In the genomic region with DNA sequence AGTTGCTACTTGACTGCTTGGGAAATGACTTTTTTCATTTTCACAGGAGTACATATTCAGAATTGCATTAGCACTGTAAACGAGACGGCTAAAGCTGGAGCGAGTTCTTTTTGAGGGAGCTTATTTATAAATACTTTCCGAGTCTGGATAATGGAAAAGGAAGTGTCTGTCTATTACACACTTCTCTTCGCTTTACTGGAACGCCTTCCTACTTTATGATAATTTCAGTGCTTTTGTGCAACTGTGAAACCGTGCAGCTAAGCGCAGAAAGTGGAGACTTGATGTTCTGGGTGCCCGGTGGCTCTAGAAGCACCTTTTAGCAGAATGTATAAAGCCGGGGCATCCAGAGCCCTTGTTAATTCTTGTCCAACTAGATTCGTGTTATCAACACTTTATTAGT, we compare ENCODE assay signal across 9 mouse cellular contexts. TPM values are rescaled to one million over a fixed set of nuclear protein-coding genes. Genes with fewer than 3 reads are reported as not detected.
DNase-seq lines count a peak whose midpoint lies in the region; ATAC-seq and TF ChIP-seq lines count a peak whose summit lies in the region.
"Had no signal": no experiment of that assay in that cellular context is flagged by ENCODE, and none has a peak within 500 bp of the region (broad histone marks: within the 10 kb centered on the region; RNA-seq: fewer than 3 reads in every experiment).

No protein-coding gene starts in this region.

- 53% methylated on average over 11 of the region's 11 CpGs for WGBS in kidney, postnatal 0 days
- WGBS in embryonic facial prominence, embryonic 15.5 days = 52% methylated on average over 11 of the region's 11 CpGs
- 41% methylated on average over 11 of the region's 11 CpGs for WGBS in intestine, embryonic 16.5 days
- 77% methylated on average over 11 of the region's 11 CpGs for WGBS in neural tube, embryonic 12.5 days

- peaks cover 13% of the 10 kb centered on the region; the same call in 1 of the 2 replicates for H3K4me1 ChIP-seq in kidney, postnatal 0 days (replicated peaks; ENCODE audit: insufficient read depth, low read length)
- H3K4me1 ChIP-seq in embryonic facial prominence, embryonic 15.5 days = peaks cover 13% of the 10 kb centered on the region
- peaks cover 8% of the 10 kb centered on the region for H3K4me1 ChIP-seq in intestine, embryonic 16.5 days (ENCODE audit: control insufficient read depth, insufficient read depth, low read length)
- H3K4me1 ChIP-seq in neural tube, embryonic 12.5 days = peaks cover 14% of the 10 kb centered on the region

- TF ChIP-seq CTCF in kidney, postnatal 0 days (IDR thresholded peaks at IDR 0.05; ENCODE audit: low read depth) = no peak

- no peaks in the 10 kb centered on the region for H3K36me3 ChIP-seq in kidney, postnatal 0 days (ENCODE audit: insufficient read depth, low read length)
- no peaks in the 10 kb centered on the region for H3K36me3 ChIP-seq in embryonic facial prominence, embryonic 15.5 days
- H3K36me3 ChIP-seq in intestine, embryonic 16.5 days (ENCODE audit: control insufficient read depth, insufficient read depth, low read length) = no peaks in the 10 kb centered on the region
- H3K36me3 ChIP-seq in neural tube, embryonic 12.5 days = no peaks in the 10 kb centered on the region; the same call in 1 of the 2 replicates

- no peak for DNase-seq in kidney, postnatal 0 days (ENCODE audit: low spot score)
- no peak for DNase-seq in kidney, postnatal 36 days
- DNase-seq in gastrocnemius, postnatal 10 days = no peak
- DNase-seq in thymus, postnatal 25 days = no peak
- no peak for DNase-seq in right cerebral cortex, postnatal 4 days
- DNase-seq: cerebellum, adult 8-10 months had no signal

- no peak overlapping the region for H3K27ac ChIP-seq in kidney, postnatal 0 days
- no peak overlapping the region for H3K27ac ChIP-seq in embryonic facial prominence, embryonic 15.5 days (replicated peaks)
- H3K27ac ChIP-seq in intestine, embryonic 16.5 days (ENCODE audit: low read length) = no peak overlapping the region
- H3K27ac ChIP-seq in neural tube, embryonic 12.5 days = no peak overlapping the region

- peak overlapping the region; percentile 80 for H3K4me2 ChIP-seq in kidney, postnatal 0 days (ENCODE audit: low read length)
- H3K4me2 ChIP-seq in embryonic facial prominence, embryonic 15.5 days (replicated peaks) = peak overlapping the region; percentile 77
- H3K4me2 ChIP-seq in intestine, embryonic 16.5 days (ENCODE audit: low read depth, low read length) = peak overlapping the region; percentile 68
- H3K4me2 ChIP-seq in neural tube, embryonic 12.5 days (replicated peaks) = peak overlapping the region; percentile 76

- H3K9me3 ChIP-seq in kidney, postnatal 0 days (replicated peaks; ENCODE audit: low read length) = no peaks in the 10 kb centered on the region
- no peaks in the 10 kb centered on the region for H3K9me3 ChIP-seq in embryonic facial prominence, embryonic 15.5 days (replicated peaks)
- H3K9me3 ChIP-seq in intestine, embryonic 16.5 days (ENCODE audit: control insufficient read depth, low read length) = no peaks in the 10 kb centered on the region
- no peaks in the 10 kb centered on the region for H3K9me3 ChIP-seq in neural tube, embryonic 12.5 days

- no peaks in the 10 kb centered on the region for H3K27me3 ChIP-seq in kidney, postnatal 0 days (ENCODE audit: insufficient read depth, low read length)
- H3K27me3 ChIP-seq in embryonic facial prominence, embryonic 15.5 days = no peaks in the 10 kb centered on the region
- H3K27me3 ChIP-seq in intestine, embryonic 16.5 days (replicated peaks; ENCODE audit: control insufficient read depth, insufficient read depth, low read length) = no peaks in the 10 kb centered on the region
- no peaks in the 10 kb centered on the region for H3K27me3 ChIP-seq in neural tube, embryonic 12.5 days (replicated peaks)

- peak overlapping the region; percentile 8; the same call in 1 of the 2 replicates for H3K9ac ChIP-seq in kidney, postnatal 0 days (ENCODE audit: low read depth, low read length)
- 0 out of 2 replicates have a peak overlapping the region, but pooled peaks have one; percentile 9 for H3K9ac ChIP-seq in embryonic facial prominence, embryonic 15.5 days
- H3K9ac ChIP-seq in intestine, embryonic 16.5 days (ENCODE audit: low read depth, low read length) = peak overlapping the region; percentile 36; the same call in 1 of the 2 replicates
- H3K9ac ChIP-seq in neural tube, embryonic 12.5 days = no peak overlapping the region

- ATAC-seq in kidney, postnatal 0 days (replicated peaks; ENCODE audit: low FRiP score, low read depth) = no peak
- ATAC-seq in embryonic facial prominence, embryonic 15.5 days (ENCODE audit: insufficient number of reproducible peaks, low FRiP score, low TSS enrichment, low read depth) = no peak
- no peak for ATAC-seq in intestine, embryonic 16.5 days
- no peak for ATAC-seq in neural tube, embryonic 12.5 days (ENCODE audit: low FRiP score, low read depth)

- peak overlapping the region; percentile 84 for H3K4me3 ChIP-seq in kidney, postnatal 0 days (replicated peaks; ENCODE audit: low read depth, low read length)
- peak overlapping the region; percentile 78 for H3K4me3 ChIP-seq in embryonic facial prominence, embryonic 15.5 days (replicated peaks)
- peak overlapping the region; percentile 69 for H3K4me3 ChIP-seq in intestine, embryonic 16.5 days (ENCODE audit: low read length)
- no peak overlapping the region for H3K4me3 ChIP-seq in neural tube, embryonic 12.5 days

RNA-seq across cellular contexts. Expression of gene Cdk8, which starts 1.8 kb away (rescaled TPM):
- polyA plus RNA-seq in kidney, postnatal 0 days (2015; fragmentation: Nextera tagmentation; extraction: Ambion mirVana) = 18.1 and 18.6 TPM in 2 replicates
- polyA plus RNA-seq in embryonic facial prominence, embryonic 15.5 days (2015; fragmentation: Nextera tagmentation; extraction: Ambion mirVana) = 16.2 and 17.7 TPM in 2 replicates
- 12.2 and 12.9 TPM in 2 replicates for polyA plus RNA-seq in intestine, embryonic 16.5 days (2015; fragmentation: Nextera tagmentation; extraction: Ambion mirVana)
- 31.3 and 31.8 TPM in 2 replicates for polyA plus RNA-seq in neural tube, embryonic 12.5 days (2016; fragmentation: Nextera tagmentation; extraction: Ambion mirVana)
- total RNA-seq in gastrocnemius, postnatal 10 days (2021) = 10 to 100 TPM; 20.5 to 27.2 TPM

RNA-seq across cellular contexts. Expression of gene Rnf6, which starts 11.5 kb away (rescaled TPM):
- 54.6 and 63.2 TPM in 2 replicates for polyA plus RNA-seq in kidney, postnatal 0 days (2015; fragmentation: Nextera tagmentation; extraction: Ambion mirVana)
- polyA plus RNA-seq in embryonic facial prominence, embryonic 15.5 days (2015; fragmentation: Nextera tagmentation; extraction: Ambion mirVana) = 49.4 and 51.5 TPM in 2 replicates
- polyA plus RNA-seq in intestine, embryonic 16.5 days (2015; fragmentation: Nextera tagmentation; extraction: Ambion mirVana) = 53.0 and 56.0 TPM in 2 replicates
- 26.5 and 26.6 TPM in 2 replicates for polyA plus RNA-seq in neural tube, embryonic 12.5 days (2016; fragmentation: Nextera tagmentation; extraction: Ambion mirVana)
- total RNA-seq in gastrocnemius, postnatal 10 days (2021) = 10 to 100 TPM; 38.7 to 43.0 TPM

RNA-seq across cellular contexts. Expression of gene 1700001J03Rik, which starts 47.7 kb away (rescaled TPM):
- 0.26 and 0.32 TPM in 2 replicates for polyA plus RNA-seq in kidney, postnatal 0 days (2015; fragmentation: Nextera tagmentation; extraction: Ambion mirVana)
- polyA plus RNA-seq in embryonic facial prominence, embryonic 15.5 days (2015; fragmentation: Nextera tagmentation; extraction: Ambion mirVana) = not detected in 2 replicates
- not detected in 2 replicates for polyA plus RNA-seq in intestine, embryonic 16.5 days (2015; fragmentation: Nextera tagmentation; extraction: Ambion mirVana)
- not detected in 2 replicates for polyA plus RNA-seq in neural tube, embryonic 12.5 days (2016; fragmentation: Nextera tagmentation; extraction: Ambion mirVana)
- total RNA-seq in gastrocnemius, postnatal 10 days (2021) = under 1 TPM; 0.65 to 0.87 TPM
